Mouse (Mus musculus) c-Kit-negative CD71-positive TER-119-positive erythroid progenitor cells, embryonic 14.5 days (primary cell): Measurements from ENCODE around the gene Ptprg.

Source experiments
- DNase-seq: peaks from one replicate; pipeline ENCODE4 v3.0.0-alpha.2; 2013; ENCODE audit warnings: low read depth, low spot score

Gene Ptprg

GRCm38 (mm10) chr14:11617362-11617761 lies 64.0 kb downstream of the Ptprg start:
- no peak for DNase-seq

- DNase-seq = no peak
These were observed 64.9 kb downstream of the Ptprg start for GRCm38 (mm10) chr14:11618140-11618705.

GRCm38 (mm10) chr14:11619606-11620005 lies 66.3 kb downstream of the Ptprg start:
- no peak for DNase-seq

- no peak for DNase-seq
These were observed 67.0 kb downstream of the Ptprg start for GRCm38 (mm10) chr14:11620314-11620713.

- no peak for DNase-seq
These were observed 67.7 kb downstream of the Ptprg start for GRCm38 (mm10) chr14:11620962-11621568.

GRCm38 (mm10) chr14:11623576-11623975 lies 70.2 kb downstream of the Ptprg start:
- no peak for DNase-seq

GRCm38 (mm10) chr14:11630736-11631135 lies 77.4 kb downstream of the Ptprg start:
- no peak for DNase-seq

- DNase-seq = no peak
These were observed 78.2 kb downstream of the Ptprg start for GRCm38 (mm10) chr14:11631505-11631904.

GRCm38 (mm10) chr14:11637673-11638072 lies 84.3 kb downstream of the Ptprg start:
- no peak for DNase-seq

GRCm38 (mm10) chr14:11639366-11639765 lies 86.0 kb downstream of the Ptprg start:
- DNase-seq = no peak

- no peak for DNase-seq
These were observed 87.0 kb downstream of the Ptprg start for GRCm38 (mm10) chr14:11640372-11640771.

- DNase-seq = no peak
These were observed 87.7 kb downstream of the Ptprg start for GRCm38 (mm10) chr14:11640996-11641395.

GRCm38 (mm10) chr14:11642977-11643376 lies 89.6 kb downstream of the Ptprg start:
- DNase-seq = no peak

GRCm38 (mm10) chr14:11657374-11657773 lies 104.0 kb downstream of the Ptprg start:
- DNase-seq = no peak

GRCm38 (mm10) chr14:11663661-11664215 lies 110.4 kb downstream of the Ptprg start:
- no peak for DNase-seq

GRCm38 (mm10) chr14:11664302-11664701 lies 111.0 kb downstream of the Ptprg start:
- DNase-seq = no peak

- DNase-seq = no peak
These were observed 111.7 kb downstream of the Ptprg start for GRCm38 (mm10) chr14:11665046-11665445.

- no peak for DNase-seq
These were observed 114.4 kb downstream of the Ptprg start for GRCm38 (mm10) chr14:11667762-11668161.

GRCm38 (mm10) chr14:11670847-11671246 lies 117.5 kb downstream of the Ptprg start:
- DNase-seq = no peak

- no peak for DNase-seq
These were observed 119.7 kb downstream of the Ptprg start for GRCm38 (mm10) chr14:11672981-11673547.

GRCm38 (mm10) chr14:11678201-11678600 lies 124.9 kb downstream of the Ptprg start:
- DNase-seq = no peak

GRCm38 (mm10) chr14:11679741-11680140 lies 126.4 kb downstream of the Ptprg start:
- DNase-seq = no peak

GRCm38 (mm10) chr14:11680621-11681020 lies 127.3 kb downstream of the Ptprg start:
- no peak for DNase-seq
